Mouse (Mus musculus): Measurements from ENCODE around the gene Etv3.
A peak's percentile ranks its signal among the peaks of the same experiment; 100 is the strongest.
"Not testable (repeated sequence)": the region's sequence is repeated elsewhere in the genome, so short reads cannot be mapped to it uniquely, and the experiment has no call there.

The Etv3 gene

GRCm38 (mm10) chr3:87518425-87518824 is 6.8 kb upstream of the Etv3 start:
- no peak for DNase-seq (ENCODE audit: low spot score in 2 of 2)

GRCm38 (mm10) chr3:87521126-87521525 is 4.1 kb upstream of the Etv3 start:
- DNase-seq (ENCODE audit: low spot score in 2 of 2) = no peak

DNA sequence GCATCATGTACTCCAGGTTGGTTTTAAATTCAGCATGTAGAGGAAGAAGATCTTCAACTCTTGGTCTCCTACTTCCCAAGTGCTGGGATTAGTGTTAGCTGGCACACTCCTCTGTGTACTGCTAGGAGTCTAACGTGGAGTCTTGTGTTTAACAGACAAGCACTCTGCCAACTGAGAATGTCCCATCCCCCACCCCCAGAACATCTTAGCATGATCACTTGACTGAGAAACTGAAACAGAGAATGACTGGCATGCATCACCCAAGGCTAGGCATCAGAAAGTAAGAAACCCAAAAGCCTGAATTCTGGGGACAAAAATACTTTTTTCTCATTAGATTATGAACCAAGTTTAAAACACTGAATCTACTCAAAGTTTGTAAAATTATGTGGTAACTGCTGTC is 3.4 kb upstream of the Etv3 start:
- no peak for DNase-seq (ENCODE audit: low spot score in 2 of 2)

GRCm38 (mm10) chr3:87523701-87524100 is 1.5 kb upstream of the Etv3 start:
- no peak for DNase-seq (ENCODE audit: low spot score in 2 of 2)

DNA sequence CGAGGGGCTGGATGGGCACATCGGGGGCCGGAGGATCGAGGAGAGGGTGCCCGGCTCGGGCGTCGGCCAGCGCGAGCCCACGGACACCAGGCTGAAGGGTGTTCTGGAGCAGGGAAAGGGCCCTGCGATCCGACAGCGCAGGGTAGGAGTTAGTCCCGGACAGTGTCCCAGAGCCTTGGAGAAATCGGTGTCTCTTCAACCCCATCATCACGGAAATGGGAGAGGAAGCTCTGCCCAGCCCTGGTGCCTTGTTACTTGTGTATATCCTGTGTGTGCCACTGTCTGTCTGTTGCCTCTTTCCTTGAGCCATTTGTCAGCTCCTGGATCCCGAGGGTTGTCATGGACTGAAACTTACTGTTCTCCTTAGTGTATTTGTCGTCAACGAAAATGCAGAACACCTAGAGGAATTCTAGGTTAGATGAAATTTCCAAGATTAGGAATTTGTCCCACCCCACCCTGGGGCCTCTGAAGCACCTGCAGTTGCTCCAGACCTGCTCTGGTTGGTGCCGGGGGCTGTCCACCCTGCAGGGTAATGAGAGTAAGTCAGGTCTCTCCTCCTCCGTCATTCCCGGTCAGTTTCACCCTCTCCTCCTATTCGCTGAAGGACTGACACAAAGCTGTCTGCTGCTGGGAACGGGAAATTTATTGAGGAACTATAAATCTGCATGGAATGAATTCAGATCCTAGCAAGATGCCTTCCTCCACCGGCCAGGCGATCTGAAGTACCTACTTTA is 797 bp downstream of the Etv3 start:
- DNase-seq (ENCODE audit: low spot score in 2 of 2) = peak in 1 of 2 experiments; percentile 35

DNA sequence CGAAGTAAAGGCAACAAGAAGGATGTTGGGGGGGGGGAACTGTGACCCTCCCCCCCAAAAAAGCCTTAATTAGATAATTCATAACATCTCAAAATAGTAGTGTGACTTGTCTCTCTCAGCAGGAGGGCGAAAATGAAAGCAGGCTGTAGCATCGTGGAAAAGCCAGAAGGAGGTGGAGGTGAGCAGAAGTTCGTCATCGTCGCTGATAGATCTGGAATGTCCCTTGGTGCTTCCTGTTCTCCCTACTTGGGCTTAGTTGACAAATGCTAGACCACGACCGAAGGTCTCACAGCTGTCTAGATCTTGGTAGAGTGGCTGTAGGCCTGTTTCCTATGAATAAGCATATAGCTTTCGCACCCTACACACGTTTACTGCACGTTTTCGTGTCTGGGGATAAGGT is 1.9 kb downstream of the Etv3 start:
- no peak for DNase-seq (ENCODE audit: low spot score in 2 of 2)

GRCm38 (mm10) chr3:87528021-87528420 is 2.8 kb downstream of the Etv3 start:
- DNase-seq (ENCODE audit: low spot score in 2 of 2) = no peak

DNA sequence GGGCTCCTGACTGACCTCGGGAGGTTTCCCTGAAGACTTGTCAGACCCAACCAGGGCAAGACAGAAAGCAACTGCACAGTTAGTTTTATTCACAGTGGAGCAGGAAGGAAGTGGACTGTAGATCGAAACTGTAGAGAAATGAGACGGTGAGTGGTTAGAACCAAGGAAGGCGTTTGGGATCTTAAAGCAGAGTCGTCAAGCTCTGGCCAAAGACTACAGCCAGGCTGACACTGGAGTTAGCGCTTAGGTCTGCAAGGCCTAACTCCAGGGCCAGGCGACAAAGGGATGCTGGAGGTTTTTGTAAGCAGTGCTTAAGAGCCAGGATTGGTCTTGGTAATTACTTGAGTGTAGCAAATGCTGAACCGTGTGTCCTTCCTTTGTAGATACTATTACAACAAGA is 3.6 kb downstream of the Etv3 start:
- no peak for DNase-seq (ENCODE audit: low spot score in 2 of 2)

DNA sequence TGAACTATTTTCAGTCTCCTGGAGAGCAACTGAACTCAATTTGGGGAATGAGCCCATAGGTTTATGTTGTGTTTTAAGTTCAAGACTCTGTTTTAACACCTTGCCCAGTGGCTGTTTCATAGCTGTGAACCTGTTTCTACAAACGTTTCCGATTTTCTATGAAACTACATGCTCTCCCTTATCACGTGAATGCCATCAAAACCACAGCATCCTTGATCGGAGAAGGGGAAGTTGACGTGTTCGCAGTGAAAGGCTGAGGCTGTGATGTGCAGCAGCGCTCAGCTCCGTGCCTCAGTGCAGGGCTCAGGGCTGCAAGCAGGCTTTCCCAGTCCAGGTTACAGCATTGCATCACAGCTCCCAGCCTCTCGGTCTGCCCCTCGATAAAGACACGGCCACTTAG is 4.4 kb downstream of the Etv3 start:
- DNase-seq (ENCODE audit: low spot score in 2 of 2) = peak; percentile 67 to 68

- DNase-seq (ENCODE audit: low spot score in 2 of 2) = no peak
Observed at GRCm38 (mm10) chr3:87530234-87530633, 5.0 kb downstream of the Etv3 start.

DNA sequence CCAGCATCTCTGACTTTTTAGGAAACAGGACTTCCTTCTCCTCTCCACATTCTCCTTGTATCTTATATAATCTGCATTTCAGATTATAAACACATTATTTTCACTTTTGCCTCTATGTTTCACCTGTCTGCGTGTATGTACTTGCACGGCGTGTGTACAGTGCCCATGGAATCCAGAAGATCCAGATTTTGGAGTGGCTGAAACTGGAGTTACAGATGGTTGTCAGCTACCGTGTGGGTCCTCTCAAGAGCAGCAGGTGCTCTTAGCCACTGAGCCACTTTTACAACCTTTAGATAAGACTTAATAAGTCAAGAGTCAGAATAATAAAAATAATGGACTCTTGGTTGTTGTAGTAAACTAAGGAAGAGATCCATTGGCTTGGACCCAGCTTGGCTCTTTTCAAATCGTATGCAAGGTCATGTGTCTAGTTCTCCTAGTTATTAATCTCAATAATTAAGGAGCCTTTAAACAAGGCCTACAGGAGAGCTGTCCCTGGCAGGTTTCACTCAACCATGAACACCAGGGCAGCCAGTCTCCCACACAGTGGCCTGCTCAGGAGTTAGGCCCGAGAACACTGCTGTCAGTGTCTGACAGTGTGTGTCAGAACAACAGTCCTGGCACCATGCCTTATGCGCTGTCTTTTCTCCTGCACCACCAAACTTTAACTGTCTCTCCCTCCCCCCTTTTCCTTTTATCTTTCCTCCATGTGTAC is 8.6 kb downstream of the Etv3 start:
- DNase-seq (ENCODE audit: low spot score in 2 of 2) = no peak

GRCm38 (mm10) chr3:87538034-87538433 is 12.8 kb downstream of the Etv3 start:
- no peak for DNase-seq (ENCODE audit: low spot score in 2 of 2)

- DNase-seq (ENCODE audit: low spot score in 2 of 2) = no peak
Observed at GRCm38 (mm10) chr3:87540028-87540675, 14.9 kb downstream of the Etv3 start.

DNA sequence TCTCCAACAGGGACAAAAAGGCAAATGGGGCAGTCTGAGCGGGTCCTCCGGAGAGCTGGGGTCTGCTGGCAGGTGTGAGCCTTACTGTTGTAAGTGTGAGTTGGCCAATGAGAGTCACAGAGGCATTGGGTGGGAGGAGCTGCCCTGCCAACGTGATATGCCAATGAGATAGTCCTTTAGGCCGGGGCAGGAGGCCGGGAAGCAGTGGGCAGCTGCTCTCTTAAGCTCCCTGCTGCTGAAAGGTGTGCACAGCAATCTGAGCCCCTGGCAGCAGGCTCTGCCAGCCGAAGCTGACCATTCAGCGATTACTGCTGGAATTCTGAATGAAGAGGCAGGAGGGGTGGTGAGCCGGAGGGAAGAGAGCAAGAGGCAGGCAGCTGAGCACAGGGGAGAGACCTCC is 15.5 kb downstream of the Etv3 start:
- DNase-seq (ENCODE audit: low spot score in 2 of 2) = no peak

DNA sequence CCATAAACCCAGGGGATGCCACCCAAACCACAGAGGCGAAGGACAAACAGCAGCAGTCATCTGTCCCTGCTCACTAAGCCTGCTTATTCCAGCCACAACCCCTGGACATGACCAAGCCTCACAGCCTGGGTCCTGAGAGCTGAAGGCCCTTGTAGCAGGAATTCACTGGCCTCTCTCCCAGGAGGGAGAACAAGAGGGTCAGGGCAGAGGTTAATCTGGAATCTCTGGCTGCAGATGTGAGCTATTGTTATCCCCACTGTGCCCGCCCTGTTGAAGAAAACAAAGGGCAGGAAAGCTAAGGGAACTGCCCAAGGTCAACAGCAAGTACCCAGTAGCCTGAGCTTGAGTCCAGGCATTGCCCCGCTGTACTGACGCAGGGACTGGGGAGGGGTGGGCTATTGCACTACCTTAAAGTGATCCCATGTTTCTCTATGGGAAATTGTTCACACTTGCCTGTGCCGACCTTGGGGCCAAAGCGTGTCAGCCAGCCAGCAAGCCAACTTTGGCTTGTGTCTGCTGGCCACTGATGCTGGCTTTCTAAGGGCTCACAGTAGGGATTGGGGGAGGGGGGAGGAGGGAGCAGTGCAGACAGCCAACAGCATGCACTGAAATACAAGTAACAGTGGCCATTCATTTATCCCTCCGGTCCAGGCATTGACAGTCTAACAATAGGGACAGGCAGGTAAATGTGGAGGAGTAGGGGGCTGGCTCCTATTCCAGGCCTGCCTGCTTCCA is 17.4 kb downstream of the Etv3 start:
- DNase-seq (ENCODE audit: low spot score in 2 of 2) = no peak

DNA sequence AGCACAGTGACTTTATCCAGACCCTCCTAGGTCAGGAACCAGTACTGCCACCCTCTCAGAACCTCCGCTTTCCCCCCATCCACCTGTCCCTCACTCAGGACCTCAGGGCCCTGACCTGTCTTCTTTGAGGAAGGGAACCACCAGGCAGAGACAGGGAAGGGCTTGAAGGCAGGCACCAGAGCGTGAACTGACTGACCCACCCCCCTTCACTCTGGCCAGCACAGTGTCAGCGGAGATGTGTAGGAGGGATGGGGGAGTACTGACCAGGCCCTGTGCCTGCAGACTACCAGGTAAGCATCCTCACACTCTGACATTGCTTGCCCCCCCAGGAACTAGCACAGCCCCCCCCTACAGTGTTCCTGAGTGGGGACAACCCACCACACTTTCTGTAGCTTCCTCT is 20.3 kb downstream of the Etv3 start:
- DNase-seq (ENCODE audit: low spot score in 2 of 2) = no peak

- DNase-seq (ENCODE audit: low spot score in 2 of 2) = no peak
Observed at GRCm38 (mm10) chr3:87546291-87546721, 21.1 kb downstream of the Etv3 start.

- no peak for DNase-seq (ENCODE audit: low spot score in 2 of 2)
Observed at GRCm38 (mm10) chr3:87549908-87550307, 24.7 kb downstream of the Etv3 start.

GRCm38 (mm10) chr3:87552327-87552726 is 27.1 kb downstream of the Etv3 start:
- no peak for DNase-seq (ENCODE audit: low spot score in 2 of 2)

DNA sequence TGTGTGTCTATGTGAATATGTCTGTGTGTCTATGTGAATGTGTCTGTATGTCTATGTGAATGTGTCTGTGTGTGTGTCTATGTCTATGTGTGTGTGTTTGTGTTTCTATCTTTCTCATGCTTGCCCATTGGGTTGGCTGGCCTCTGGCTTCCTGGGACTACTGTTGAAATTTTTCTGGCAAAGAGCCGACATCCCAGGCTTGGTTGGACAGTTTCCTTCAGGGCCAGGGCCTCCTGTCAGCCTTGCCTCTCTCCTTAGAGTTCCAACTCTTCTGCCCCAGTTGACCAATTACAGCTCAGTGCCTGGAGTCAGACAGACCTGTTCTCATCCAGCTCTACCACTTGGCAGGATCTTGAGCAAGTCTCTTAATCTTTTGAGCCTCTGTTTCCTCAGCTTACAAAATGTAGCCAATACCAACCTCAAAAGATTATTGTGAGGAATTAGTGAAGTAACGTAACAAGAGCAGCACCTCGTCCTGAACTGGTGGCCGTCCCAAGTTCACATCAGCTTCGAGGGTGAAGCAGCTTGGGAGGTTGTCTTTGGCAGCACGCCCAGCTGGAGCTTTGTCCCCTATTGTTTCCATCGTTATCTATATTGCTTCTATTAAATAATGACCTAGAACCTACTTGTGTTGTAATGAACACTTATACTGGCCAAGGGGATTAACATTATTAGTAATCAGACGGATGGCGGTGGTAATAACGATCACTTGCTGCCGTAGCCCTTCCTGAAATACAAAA is 28.2 kb downstream of the Etv3 start:
- DNase-seq (ENCODE audit: low spot score in 2 of 2) = no peak

GRCm38 (mm10) chr3:87554859-87555258 is 29.7 kb downstream of the Etv3 start:
- DNase-seq (ENCODE audit: low spot score in 2 of 2) = not testable (repeated sequence)

Measured in thymus, postnatal 10 days (tissue).